Mouse (Mus musculus) embryonic stem cell, embryonic (primary cell): Measurements from ENCODE around the gene Vmn1r175.
"Not testable (repeated sequence)": the region's sequence is repeated elsewhere in the genome, so short reads cannot be mapped to it uniquely, and the experiment has no call there.

Source experiments
- CTCF ChIA-PET, 4 experiments: fragments of 300-600 bp in 2 of 4; fragments of 350-600 bp in 2 of 4; sonication (Branson Sonifier 250); formaldehyde crosslinking; loops; one replicate each; lab custom pipeline; 2022; ENCODE audit warnings: inconsistent platforms in 2 of 4; lab: Charles Lee
- POLR2A ChIA-PET, 4 experiments: fragments of 300-600 bp in 2 of 4; fragments of 350-600 bp in 2 of 4; sonication (Branson Sonifier 250); formaldehyde crosslinking; loops; one replicate each; lab custom pipeline; 2022; ENCODE audit warnings: antibody characterized with exemption in 4 of 4, inconsistent platforms in 1 of 4; lab: Charles Lee

Gene Vmn1r175

GRCm38 (mm10) chr7:23810543-23810942, at the start of gene Vmn1r175:
Gene Vmn1r175, minus strand, starts transcription at chr7:23810643.
- CTCF ChIA-PET: not testable (repeated sequence)

DNA sequence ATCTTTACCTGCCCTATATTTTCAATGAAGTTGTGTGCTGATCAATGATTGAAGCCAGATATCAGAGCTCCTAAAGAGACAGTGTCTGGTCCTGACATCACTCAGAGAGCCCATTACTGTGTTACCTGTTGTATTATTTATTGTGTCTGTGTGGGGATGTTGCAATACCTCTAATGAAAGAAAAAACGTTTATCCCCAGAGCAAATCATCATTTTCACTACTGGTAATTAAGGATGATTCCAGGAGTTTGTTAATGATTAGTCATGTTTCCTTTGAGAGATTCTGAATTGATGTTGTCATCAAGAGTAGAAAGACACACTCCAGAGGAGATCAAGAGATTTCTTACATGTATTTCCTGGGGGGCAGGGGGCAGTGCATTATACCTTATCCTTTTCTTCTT, 26.8 kb upstream of the Vmn1r175 start, which contains the start of gene Vmn1r176:
Gene Vmn1r176 (minus strand): TSS at position 101 of the 400 bp plus-strand sequence.
- CTCF ChIA-PET, POLR2A ChIA-PET: not testable (repeated sequence)

More at GRCm38 (mm10) chr7:23810543-23810942, at the start of gene Vmn1r175:
- POLR2A ChIA-PET: not testable (repeated sequence)

DNA sequence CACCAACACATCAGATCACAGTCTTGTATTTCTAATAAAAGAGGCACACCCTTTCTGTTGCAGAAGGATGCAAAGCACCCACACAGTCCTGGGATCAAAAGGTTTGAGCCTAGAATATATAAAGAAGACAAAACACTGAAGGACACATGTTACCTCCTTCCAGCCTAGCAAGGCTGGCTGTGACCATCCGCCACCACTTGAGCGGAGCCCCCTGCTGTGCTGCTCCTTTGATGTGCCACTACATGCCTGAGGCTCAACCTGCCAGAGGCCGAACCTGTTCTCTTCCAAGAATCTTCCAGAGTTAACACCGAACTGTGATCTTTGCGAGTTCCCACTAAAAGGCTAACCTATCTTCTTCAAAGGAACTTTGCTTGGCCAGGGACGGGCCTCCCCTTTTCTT, 25.9 kb downstream of the Vmn1r175 start:
- POLR2A ChIA-PET: no interaction called here
- CTCF ChIA-PET: no interaction called here
